In genomic region chr1:62129186-62129585, GRCm38 (mm10) we compare ENCODE assay signal across 16 mouse cellular contexts.
A peak's percentile ranks its signal among the peaks of the same experiment; 100 is the strongest.
DNase-seq lines count a peak whose midpoint lies in the region.
"Had no signal": no experiment of that assay in that cellular context is flagged by ENCODE, and none has a peak within 500 bp of the region (broad histone marks: within the 10 kb centered on the region; RNA-seq: fewer than 3 reads in every experiment).

No protein-coding gene starts in this region.

- DNase-seq in heart, adult 11 months: peak; percentile 11
- DNase-seq in heart, adult 9 months (ENCODE audit: low spot score in 2 of 2): no peak
- DNase-seq in fat pad, adult 2 months (ENCODE audit: extremely low read depth, low read depth, low spot score): peak; percentile 64
- no peak for DNase-seq in left cerebral cortex, postnatal 25 days (ENCODE audit: low spot score in 2 of 2)
- no peak for DNase-seq in urinary bladder, adult 2 months (ENCODE audit: low spot score)
- DNase-seq: adrenal gland, adult 8-10 months; adrenal gland, postnatal 14 days; adrenal gland, postnatal 36 days; B cell, adult 2 months; cerebellum, adult 11-12 months; cerebellum, adult 2 months; cerebellum, adult 9-10 months; cerebellum, postnatal 10 days; cerebellum, postnatal 36 days; embryo, embryonic 11 days; forebrain, postnatal 0 days had no signal

- intact Hi-C loops in left cerebral cortex, postnatal 25 days (cut with DNase I): no loop called here

Comparison
In these comparisons a context has a peak if more than half of its experiments do, and no peak if none do; other contexts are left out.
1. DNase-seq: peak in heart, adult 11 months (single experiment) and fat pad, adult 2 months (single experiment); none in heart, adult 9 months (0 of 2), left cerebral cortex, postnatal 25 days (0 of 2) and urinary bladder, adult 2 months (single experiment).